Mouse (Mus musculus) G1E (cell line): ENCODE data around the gene Tenm2.

Source experiments
- CTCF ChIP-seq: IDR thresholded peaks from 2 replicates; pipeline ENCODE4 v1.5.1; 2012; ENCODE audit warnings: low read depth, low read length, inconsistent platforms, mixed read lengths
- GATA1 ChIP-seq: IDR thresholded peaks from 2 replicates; pipeline ENCODE4 v1.6.1; 2012; ENCODE audit warnings: borderline replicate concordance, low read length, inconsistent platforms, mixed read lengths
- GATA2 ChIP-seq: IDR thresholded peaks from 2 replicates; pipeline ENCODE4 v1.6.1; 2012; ENCODE audit warnings: low read depth, low read length, inconsistent platforms, borderline replicate concordance
- POLR2AphosphoS5 ChIP-seq: IDR thresholded peaks from 2 replicates; pipeline ENCODE4 v1.6.1; 2012; ENCODE audit warnings: low read depth, low read length, inconsistent platforms; ENCODE audit not compliant: insufficient replicate concordance
- TAL1 ChIP-seq: conservative IDR thresholded peaks from 2 replicates; pipeline ENCODE4 v1.6.1; 2012; ENCODE audit warnings: low read depth, low read length, inconsistent platforms, mixed read lengths

DNA sequence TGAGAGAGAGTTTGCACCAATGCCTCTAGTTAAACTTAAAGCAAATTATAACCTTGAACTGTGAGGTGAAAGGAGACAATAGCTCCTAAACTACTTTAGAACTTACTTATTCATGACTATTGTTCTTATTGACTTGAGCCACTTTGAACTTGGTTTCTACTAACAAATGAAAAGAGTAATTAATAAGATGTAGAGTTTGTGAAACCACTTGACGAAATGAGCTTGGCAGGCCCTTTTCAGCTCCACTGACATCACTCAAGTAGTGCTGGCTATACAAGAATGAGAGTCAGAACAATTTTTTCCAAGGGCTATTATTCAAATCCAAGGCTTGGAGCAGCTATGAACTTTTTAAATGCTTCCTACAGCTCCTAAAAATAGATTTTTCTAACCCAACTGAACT is 643.3 kb downstream of the Tenm2 start:
- TF ChIP-seq GATA1 (no peak), TAL1 (no peak), CTCF (no peak), GATA2 (no peak), POLR2AphosphoS5 (no peak)
